Mouse (Mus musculus): Measurements from ENCODE around the gene Rgs4. TPM values are rescaled to one million over a fixed set of nuclear protein-coding genes. Genes with fewer than 3 reads are reported as not detected.

Rgs4 gene
- polyA plus RNA-seq, 1 experiment, result 0.48 TPM

DNA sequence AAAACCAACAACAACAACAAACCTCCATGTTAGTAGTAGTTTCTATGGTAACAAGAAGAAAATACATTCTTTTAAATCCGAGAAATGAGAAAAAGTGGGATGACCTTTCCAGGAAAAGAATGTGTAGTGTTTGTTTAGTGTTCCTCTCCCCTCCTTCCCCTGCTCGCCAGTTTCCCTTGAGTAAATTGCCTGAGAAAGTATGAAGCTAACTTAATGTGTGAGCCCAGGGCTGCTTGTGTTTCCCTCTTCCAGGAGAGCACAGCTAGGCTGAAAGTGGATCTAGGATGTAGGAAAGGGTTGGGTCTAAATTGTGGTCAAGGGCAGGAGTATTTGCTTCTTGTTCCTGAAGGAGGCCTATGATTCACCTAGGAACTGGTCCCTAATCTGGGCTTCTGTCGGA lies 53.9 kb downstream of the Rgs4 start:
- 47% methylated on average over 3 of the region's 3 CpGs for WGBS
- Histone ChIP-seq H3K27ac (ENCODE audit: insufficient read depth, low read depth, low read length) (no peak overlapping the region), H3K4me1 (ENCODE audit: control insufficient read depth, insufficient read depth, insufficient read length, low read length) (0 out of 2 replicates have a peak, but pooled peaks cover 1% of the 10 kb centered on the region), H3K27me3 (ENCODE audit: control insufficient read depth, insufficient read depth, low read length) (no peaks in the 10 kb centered on the region), H3K4me3 (ENCODE audit: low read depth, low read length) (no peak overlapping the region), H3K36me3 (ENCODE audit: control insufficient read depth, insufficient read depth, low read length) (no peaks in the 10 kb centered on the region)
- TF ChIP-seq POLR2A (IDR thresholded peaks at IDR 0.05; ENCODE audit: low read depth, low read length) (no peak), CTCF (IDR thresholded peaks at IDR 0.05; ENCODE audit: extremely low read depth, insufficient read length, insufficient replicate concordance, low read depth, low read length) (no peak)

DNA sequence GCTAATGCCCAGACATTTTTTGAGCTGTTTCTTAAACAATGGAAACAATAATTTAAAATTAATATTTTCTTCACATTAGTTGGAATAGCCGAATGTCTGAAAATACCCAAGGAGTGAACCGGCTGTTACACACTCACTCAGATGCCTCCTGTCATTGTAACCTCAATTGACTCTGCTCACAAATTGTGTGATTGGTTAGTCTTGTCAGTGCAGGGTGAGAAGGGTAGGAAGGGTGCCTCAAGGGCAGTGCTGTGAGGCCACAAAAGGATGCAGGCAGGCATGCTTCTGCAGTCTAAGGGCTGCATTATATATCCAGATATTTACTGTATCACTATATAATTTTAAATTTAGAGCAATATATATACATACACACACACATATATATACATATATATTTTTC lies 54.4 kb downstream of the Rgs4 start:
- H3K27ac ChIP-seq (ENCODE audit: insufficient read depth, low read depth, low read length), result no peak overlapping the region
- TF ChIP-seq POLR2A (IDR thresholded peaks at IDR 0.05; ENCODE audit: low read depth, low read length) (no peak), CTCF (IDR thresholded peaks at IDR 0.05; ENCODE audit: extremely low read depth, insufficient read length, insufficient replicate concordance, low read depth, low read length) (no peak)
- H3K4me1 ChIP-seq (ENCODE audit: control insufficient read depth, insufficient read depth, insufficient read length, low read length), result 0 out of 2 replicates have a peak, but pooled peaks cover 1% of the 10 kb centered on the region
- 86% methylated on average over 2 of the region's 2 CpGs for WGBS
- H3K4me3 ChIP-seq (ENCODE audit: low read depth, low read length), result no peak overlapping the region
- no peaks in the 10 kb centered on the region for H3K36me3 ChIP-seq (ENCODE audit: control insufficient read depth, insufficient read depth, low read length)
- H3K27me3 ChIP-seq (ENCODE audit: control insufficient read depth, insufficient read depth, low read length), result no peaks in the 10 kb centered on the region

Other genes with a start within 250 kb of the Rgs4 start
- gene Nuf2, start 216.2 kb downstream of the Rgs4 start, polyA plus RNA-seq (2012; rRNA removed), result 0.13 and 0.35 TPM in 2 replicates
- 10.9 and 14.3 TPM in 2 replicates for gene Rgs5, start 92.1 kb downstream of the Rgs4 start, polyA plus RNA-seq (2012; rRNA removed)
- 0.14 TPM in 1 of 2 replicates, not detected in the other for gene Ccdc190, start 181.0 kb upstream of the Rgs4 start, polyA plus RNA-seq (2012; rRNA removed)
- 2.5 and 3.6 TPM in 2 replicates for gene Hsd17b7, start 221.6 kb upstream of the Rgs4 start, polyA plus RNA-seq (2012; rRNA removed)

All from small intestine, adult 2 months (tissue).